Mouse (Mus musculus) bone marrow macrophage, adult 2 months (primary cell): ENCODE results near the gene Ctrl.

Experiments used
- CTCF ChIP-seq: IDR thresholded peaks from 2 replicates; pipeline ENCODE4 v1.5.1; 2012; ENCODE audit warnings: low read depth, mild to moderate bottlenecking, low read length, moderate library complexity
- POLR2A ChIP-seq: IDR thresholded peaks from 2 replicates; pipeline ENCODE4 v1.6.1; 2012; ENCODE audit warnings: mild to moderate bottlenecking, low read depth, low read length, borderline replicate concordance

GRCm38 (mm10) chr8:105957813-105958212 is 24.2 kb upstream of the Ctrl start:
- TF ChIP-seq CTCF (no peak), POLR2A (no peak)
